Mouse (Mus musculus) small intestine, adult 2 months (tissue): ENCODE data around the gene Fndc3a. TPM values are rescaled to one million over a fixed set of nuclear protein-coding genes. Genes with fewer than 3 reads are reported as not detected.

Experiments
- H3K27ac ChIP-seq: fragments of 200-500 bp; 2 replicates; pipeline ENCODE4 v1.5.1; 2012; ENCODE audit warnings: low read depth, low read length, control low read depth, inconsistent platforms; ENCODE audit not compliant: insufficient read depth
- H3K27me3 ChIP-seq: fragments of 200-500 bp; 2 replicates; pipeline ENCODE4 v1.6.1; 2012; ENCODE audit warnings: mild to moderate bottlenecking, moderate library complexity, low read length, inconsistent platforms; ENCODE audit not compliant: control insufficient read depth, insufficient read depth
- H3K36me3 ChIP-seq: fragments of 200-500 bp; 2 replicates; pipeline ENCODE4 v1.6.1; 2012; ENCODE audit warnings: mild to moderate bottlenecking, low read length, control low read depth, inconsistent platforms; ENCODE audit not compliant: control insufficient read depth, insufficient read depth
- H3K4me1 ChIP-seq: fragments of 200-500 bp; 2 replicates; pipeline ENCODE4 v1.6.1; 2012; ENCODE audit warnings: low read length, inconsistent platforms, mixed read lengths; ENCODE audit not compliant: control insufficient read depth, insufficient read depth, insufficient read length
- H3K4me3 ChIP-seq: fragments of 200-500 bp; 2 replicates; pipeline ENCODE4 v1.5.1; 2012; ENCODE audit warnings: low read depth, mild to moderate bottlenecking, control low read depth, inconsistent platforms, low read length, moderate library complexity
- CTCF ChIP-seq: fragments of 200-500 bp; IDR thresholded peaks from 2 replicates; pipeline ENCODE4 v1.5.1; 2012; ENCODE audit warnings: low read depth, mild to moderate bottlenecking, control low read depth, inconsistent platforms, low read length, moderate library complexity, mixed read lengths; ENCODE audit not compliant: insufficient replicate concordance, insufficient read length; ENCODE audit errors: extremely low read depth
- POLR2A ChIP-seq: fragments of 200-500 bp; IDR thresholded peaks from 2 replicates; pipeline ENCODE4 v1.6.1; 2012; ENCODE audit warnings: low read depth, mild to moderate bottlenecking, control low read depth, inconsistent platforms, low read length, moderate library complexity
- WGBS: fragments of 180-500 bp; shearing (Covaris S2); methylation state at CpG from one replicate; pipeline ENCODE4 v1.1.7; 2018; 5-methylcytosine and 5-hydroxymethylcytosine counted together
- polyA plus RNA-seq: library from polyadenylated mRNA; depleted of rRNA; stranded (reverse); fragments of >200 nt; gene quantifications from 2 replicates; pipeline ENCODE4 v1.2.3, GENCODE M21; 2012

Fndc3a gene
- polyA plus RNA-seq, 1 experiment, result 29.2 TPM

GRCm38 (mm10) chr14:72738776-72739175, 29.0 kb upstream of the Fndc3a start:
- Histone ChIP-seq H3K36me3 (no peaks in the 10 kb centered on the region), H3K4me3 (no peak overlapping the region), H3K4me1 (no peaks in the 10 kb centered on the region), H3K27ac (no peak overlapping the region), H3K27me3 (no peaks in the 10 kb centered on the region)
- no peak for TF ChIP-seq POLR2A
- no peak for TF ChIP-seq CTCF
- 89% methylated on average over 4 of the region's 4 CpGs for WGBS

DNA sequence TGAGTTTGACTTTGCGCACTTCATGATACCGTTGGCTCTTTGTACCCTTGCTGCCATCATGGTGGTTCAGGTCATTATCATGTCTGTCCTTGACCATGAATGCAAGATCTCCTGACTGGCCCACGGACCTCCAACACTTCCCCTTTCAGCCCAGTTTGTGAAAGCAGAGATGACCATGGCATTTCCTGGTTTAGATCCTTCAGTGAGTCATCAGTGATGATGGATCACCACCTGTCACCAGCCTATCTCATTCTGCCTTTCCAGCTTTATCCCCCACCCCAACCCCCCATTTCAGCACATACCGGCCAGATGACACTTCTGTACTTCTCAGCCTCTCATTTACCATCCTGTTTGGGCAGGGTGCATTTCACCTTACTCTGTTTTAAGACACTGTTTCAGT, 28.4 kb upstream of the Fndc3a start:
- Histone ChIP-seq H3K27ac (no peak overlapping the region), H3K27me3 (no peaks in the 10 kb centered on the region), H3K36me3 (no peaks in the 10 kb centered on the region), H3K4me1 (no peaks in the 10 kb centered on the region), H3K4me3 (no peak overlapping the region)
- 74% methylated on average over 4 of the region's 4 CpGs for WGBS
- TF ChIP-seq CTCF (no peak), POLR2A (no peak)

DNA sequence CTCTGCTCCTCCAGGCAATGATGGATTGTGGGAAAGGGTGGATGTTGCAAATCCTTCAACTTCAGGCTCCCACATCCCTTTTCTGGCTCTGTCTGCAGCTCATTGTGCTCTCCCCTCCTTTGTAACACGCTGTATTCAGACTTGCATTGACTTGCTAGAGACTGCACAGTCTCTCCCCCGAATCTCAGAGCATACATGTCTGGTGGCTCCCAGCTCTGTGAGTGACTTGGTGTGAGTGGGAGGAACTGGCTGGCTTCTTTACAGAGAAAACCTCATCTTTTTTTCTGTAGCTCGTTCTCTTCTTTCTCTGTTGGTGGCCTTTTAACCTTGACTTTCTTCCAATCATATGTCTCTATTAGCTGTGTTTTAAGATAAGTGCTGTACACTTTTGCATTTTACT, 16.1 kb upstream of the Fndc3a start:
- no peak overlapping the region for H3K4me3 ChIP-seq
- H3K4me1 ChIP-seq, result no peaks in the 10 kb centered on the region
- TF ChIP-seq CTCF, result no peak
- no peak for TF ChIP-seq POLR2A
- 80% methylated on average over 3 of the region's 3 CpGs for WGBS
- H3K27ac ChIP-seq, result no peak overlapping the region
- no peaks in the 10 kb centered on the region for H3K36me3 ChIP-seq
- H3K27me3 ChIP-seq, result no peaks in the 10 kb centered on the region

- Histone ChIP-seq H3K27me3 (no peaks in the 10 kb centered on the region), H3K27ac (no peak overlapping the region), H3K4me1 (no peaks in the 10 kb centered on the region), H3K36me3 (no peaks in the 10 kb centered on the region), H3K4me3 (no peak overlapping the region)
- no peak for TF ChIP-seq POLR2A
- TF ChIP-seq CTCF, result no peak
- WGBS, result 24% methylated on average over 3 of the region's 3 CpGs
Measured at GRCm38 (mm10) chr14:72722274-72723053, 12.7 kb upstream of the Fndc3a start.

DNA sequence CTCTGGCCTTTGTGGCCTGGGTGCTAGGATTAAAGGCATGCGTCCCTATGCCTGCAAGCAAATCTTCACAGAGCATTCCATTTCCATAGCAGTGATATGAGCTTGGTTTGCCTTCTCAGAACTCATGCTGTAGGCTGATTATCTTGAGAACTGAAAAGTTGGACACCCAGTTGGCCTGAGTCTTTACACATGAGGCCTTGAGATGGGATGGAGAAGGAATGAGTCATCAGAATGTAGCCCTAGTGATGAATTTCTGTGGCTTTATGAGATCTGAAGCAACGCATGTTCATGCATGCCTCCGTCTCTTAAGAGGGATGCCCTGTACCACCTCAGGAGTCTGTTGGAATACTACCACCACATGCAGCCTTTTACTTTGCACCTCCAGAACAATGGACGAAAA, 6.4 kb upstream of the Fndc3a start:
- Histone ChIP-seq H3K4me1 (no peaks in the 10 kb centered on the region), H3K36me3 (no peaks in the 10 kb centered on the region), H3K4me3 (no peak overlapping the region), H3K27ac (no peak overlapping the region), H3K27me3 (no peaks in the 10 kb centered on the region)
- TF ChIP-seq CTCF (no peak), POLR2A (no peak)
- WGBS, result 94% methylated on average over 4 of the region's 4 CpGs

DNA sequence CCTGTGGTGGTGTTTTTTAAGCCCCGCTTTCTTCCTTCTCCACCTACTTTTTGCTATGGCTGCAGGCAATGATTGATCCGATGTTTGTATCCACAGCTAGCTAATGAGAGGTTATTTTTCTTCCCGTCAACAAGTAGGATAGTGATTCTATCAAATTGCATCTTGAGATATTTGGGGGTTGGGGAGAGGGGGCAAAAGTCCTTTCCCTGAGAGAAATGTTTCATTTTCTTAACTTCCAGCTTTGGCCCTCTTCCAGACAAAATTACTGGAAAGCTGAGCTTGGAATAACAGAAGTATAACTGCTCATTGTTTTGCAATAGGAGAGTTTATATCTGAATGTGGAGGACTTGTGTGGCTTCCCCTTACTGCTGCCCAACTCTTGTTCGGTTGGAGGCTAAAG, 1.3 kb upstream of the Fndc3a start:
- Histone ChIP-seq H3K4me3 (no peak overlapping the region), H3K27ac (no peak overlapping the region), H3K36me3 (no peaks in the 10 kb centered on the region), H3K4me1 (no peaks in the 10 kb centered on the region), H3K27me3 (no peaks in the 10 kb centered on the region)
- WGBS, result 34% methylated on average over 4 of the region's 4 CpGs
- TF ChIP-seq POLR2A, result no peak
- TF ChIP-seq CTCF, result no peak

DNA sequence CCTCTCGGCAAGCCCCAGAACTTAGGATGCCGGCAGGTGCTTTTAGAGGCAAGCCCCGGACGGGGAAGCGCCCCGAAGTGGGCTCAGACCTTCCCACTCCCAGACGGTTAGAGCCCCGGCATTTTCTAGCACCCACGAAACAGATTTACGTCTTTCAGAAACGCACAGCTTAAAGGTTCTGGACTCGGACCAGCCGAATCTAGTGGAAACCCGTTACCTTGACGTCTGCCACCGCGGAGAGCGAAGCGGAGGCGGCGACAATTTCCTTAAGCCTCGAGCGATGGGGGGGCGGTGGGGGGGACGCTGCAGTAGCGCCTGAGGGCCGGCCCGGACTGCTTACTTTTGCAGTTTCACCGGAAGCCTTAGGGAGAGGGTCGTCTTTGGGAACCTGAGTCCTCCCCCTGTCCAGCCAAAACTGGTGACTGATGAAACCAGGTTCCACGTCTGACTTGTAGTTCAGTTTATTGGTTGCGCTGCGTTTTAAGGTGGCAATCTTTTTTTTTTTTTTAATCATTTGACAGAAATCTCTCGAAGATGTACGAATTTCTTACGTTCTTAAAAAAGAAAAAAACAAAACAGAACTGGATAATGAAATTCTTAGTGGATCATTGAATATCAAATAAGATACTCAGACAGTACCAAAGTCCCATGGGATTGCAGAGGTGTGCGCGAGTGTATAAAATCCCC, 681 bp upstream of the Fndc3a start:
- Histone ChIP-seq H3K4me3 (peak overlapping the region; percentile 92), H3K36me3 (no peaks in the 10 kb centered on the region), H3K4me1 (no peaks in the 10 kb centered on the region), H3K27ac (peak overlapping the region; percentile 88), H3K27me3 (no peaks in the 10 kb centered on the region)
- 2% methylated on average over 38 of the region's 38 CpGs for WGBS
- no peak for TF ChIP-seq CTCF
- TF ChIP-seq POLR2A, result no peak
